Mouse (Mus musculus): ENCODE data around the gene Tnxb.

GRCm38 (mm10) chr17:34629221-34629751, 41.0 kb upstream of the Tnxb start, which contains the start of gene Prrt1:
- TF ChIP-seq CTCF (conservative IDR thresholded peaks at IDR 0.05; ENCODE audit: low read length), result no peak
- TF ChIP-seq POU5F1 (IDR thresholded peaks at IDR 0.05; ENCODE audit: borderline replicate concordance, low read length), result no peak

Data from E14TG2a.4 (cell line).